Mouse (Mus musculus): ENCODE data around the gene Kpna6.

Gene Kpna6

GRCm38 (mm10) chr4:129618031-129618430, 54.5 kb downstream of the Kpna6 start:
- DNase-seq (ENCODE audit: low spot score) = no peak

GRCm38 (mm10) chr4:129617121-129617641, 55.4 kb downstream of the Kpna6 start:
- no peak for DNase-seq (ENCODE audit: low spot score)

- no peak for DNase-seq (ENCODE audit: low spot score)
These were observed 55.9 kb downstream of the Kpna6 start for GRCm38 (mm10) chr4:129616631-129617030.

GRCm38 (mm10) chr4:129615801-129616290, 56.7 kb downstream of the Kpna6 start:
- no peak for DNase-seq (ENCODE audit: low spot score)

DNA sequence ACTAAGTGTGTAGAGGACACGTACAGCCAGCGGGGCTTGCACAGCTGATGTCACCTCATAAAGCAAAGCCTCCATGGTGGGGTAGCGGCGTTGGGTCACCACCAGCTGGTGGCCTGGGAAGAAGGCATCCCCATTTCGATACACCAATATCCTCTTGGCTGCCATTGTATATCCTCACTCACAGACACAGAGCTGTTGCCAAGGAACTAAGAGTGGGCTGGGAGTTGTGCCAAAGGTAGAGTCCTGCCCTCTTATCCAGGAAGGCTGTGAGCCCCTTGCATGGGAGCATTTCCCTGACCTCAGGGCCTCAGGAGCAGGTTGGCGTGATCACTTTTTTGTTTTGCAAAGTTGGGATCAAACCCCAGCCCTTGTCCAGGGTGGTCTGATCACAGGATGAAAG, 58.5 kb downstream of the Kpna6 start, which contains the start of gene Dcdc2b:
TSS of gene Dcdc2b (minus strand) at position 165 of the 400 bp plus-strand sequence.
- no peak for DNase-seq (ENCODE audit: low spot score)

DNA sequence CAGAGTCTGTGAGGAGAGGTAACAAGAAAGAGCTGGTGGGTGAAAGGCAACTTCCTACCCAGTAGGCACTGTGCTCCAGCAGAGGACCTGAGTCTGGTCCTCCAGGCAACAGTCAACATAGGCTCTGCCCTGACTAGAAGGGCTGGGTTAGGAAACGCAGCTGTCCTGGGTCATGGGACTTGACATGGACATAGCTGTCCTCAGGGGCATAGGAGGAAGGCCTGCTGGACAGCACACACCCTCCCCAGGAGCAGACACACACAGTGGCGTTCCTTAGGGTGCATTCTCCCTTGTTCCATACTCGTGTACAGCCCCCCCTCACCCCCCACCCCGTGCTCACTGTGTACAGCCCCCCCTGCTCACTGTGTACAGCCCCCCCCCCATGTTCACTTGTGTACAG, 62.1 kb downstream of the Kpna6 start:
- no peak for DNase-seq (ENCODE audit: low spot score)

DNA sequence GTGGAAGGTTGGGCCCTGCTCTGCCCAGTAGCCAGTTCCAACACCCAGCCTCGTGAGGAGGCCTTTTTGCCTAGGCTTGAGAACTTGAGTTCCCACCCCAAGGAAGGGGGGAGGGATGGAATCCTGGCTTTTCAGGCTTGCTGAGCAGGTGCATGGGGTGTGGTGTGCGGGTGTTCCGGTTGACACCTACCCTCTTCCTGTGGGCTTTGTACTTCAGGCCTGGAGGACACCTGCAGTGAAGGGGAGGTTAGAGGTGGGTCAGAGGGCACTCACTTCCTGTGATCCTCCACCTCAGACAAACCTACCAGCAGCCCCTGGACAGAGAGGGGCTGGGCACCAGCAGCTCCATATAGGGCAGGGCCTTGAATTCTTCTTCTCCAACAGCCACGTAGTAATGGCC, 62.5 kb downstream of the Kpna6 start:
- no peak for DNase-seq (ENCODE audit: low spot score)

DNA sequence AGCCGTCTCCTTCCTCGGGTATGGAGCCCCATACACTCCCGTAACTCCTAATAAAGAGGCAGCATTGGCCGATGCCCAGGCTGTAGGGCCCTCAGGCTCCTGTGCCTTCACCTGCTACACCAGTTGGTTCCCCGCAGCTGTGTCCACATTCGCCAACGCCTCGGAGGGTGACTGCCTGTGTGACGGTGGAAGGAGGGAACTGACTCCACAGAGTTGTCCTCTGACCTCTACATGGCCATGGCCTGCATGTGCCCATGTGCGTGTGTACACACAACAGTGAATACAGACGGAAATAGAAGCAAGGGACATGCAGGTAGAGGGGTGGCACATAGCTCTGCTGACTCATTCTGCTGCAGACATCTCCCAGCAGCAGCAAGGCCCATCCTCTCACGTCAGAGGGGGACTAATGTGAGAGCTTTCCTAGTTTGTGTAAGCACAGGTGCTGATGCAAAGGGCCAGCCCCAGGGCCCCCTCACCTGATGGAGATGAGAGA, 63.4 kb downstream of the Kpna6 start:
- no peak for DNase-seq (ENCODE audit: low spot score)

- peak; percentile 92 for DNase-seq (ENCODE audit: low spot score)
These were observed 64.0 kb downstream of the Kpna6 start for GRCm38 (mm10) chr4:129608426-129609025.

DNA sequence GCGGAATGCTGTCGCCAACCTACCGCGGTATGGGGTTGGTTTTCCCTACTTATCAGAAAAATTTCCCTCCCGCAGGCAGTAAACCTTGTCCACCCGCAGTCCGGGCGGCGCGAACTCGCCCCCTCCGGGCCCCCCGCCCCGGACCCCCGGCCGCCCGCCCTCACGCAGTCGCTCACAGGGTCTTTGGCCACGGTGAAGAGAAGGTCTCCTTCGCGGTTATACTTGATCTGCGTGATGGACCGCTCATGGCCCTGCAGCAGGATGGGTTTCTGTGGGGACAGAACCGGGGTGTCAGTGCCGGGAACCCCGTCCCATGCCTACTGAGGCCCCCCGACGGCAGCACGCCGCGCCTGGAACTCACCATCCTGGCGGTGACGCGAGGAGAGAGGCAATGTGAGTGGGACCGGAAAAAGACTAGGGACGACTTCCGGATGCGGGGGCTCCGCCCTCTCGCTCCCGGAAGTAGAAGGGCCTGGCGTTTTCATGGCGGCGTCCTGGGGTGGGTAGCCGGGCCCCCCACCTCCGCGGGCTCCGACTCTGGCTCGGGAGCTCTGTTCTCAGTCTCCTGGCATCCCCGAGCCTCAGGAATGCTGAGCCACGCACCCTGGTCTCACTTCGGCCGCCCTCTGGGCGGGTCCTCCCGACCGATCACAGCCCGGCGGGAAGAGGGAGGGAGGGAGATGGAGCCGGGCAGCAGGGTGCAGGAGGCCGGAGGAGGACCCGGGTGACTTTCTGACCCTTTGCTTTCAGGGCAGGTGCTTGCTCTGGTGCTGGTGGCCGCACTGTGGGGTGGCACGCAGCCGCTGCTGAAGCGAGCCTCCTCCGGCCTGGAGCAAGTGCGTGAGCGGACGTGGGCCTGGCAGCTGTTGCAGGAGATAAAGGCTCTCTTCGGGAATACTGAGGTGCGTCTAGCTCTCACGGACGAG, 72.1 kb downstream of the Kpna6 start, which contains the start of the genes Eif3i and Tmem234:
TSS of gene Eif3i (minus strand) at position 416 of the 926 bp plus-strand sequence.
TSS of gene Tmem234 (plus strand) at position 436 of the 926 bp plus-strand sequence.
- peak; percentile 92 for DNase-seq (ENCODE audit: low spot score)
